Mouse (Mus musculus) adrenal gland, adult (tissue): ENCODE data around the gene Plcd3.

Experiments
- DNase-seq, 2 experiments: peaks; one replicate each; pipeline ENCODE4 v3.0.0; 2022 to 2023; ENCODE audit warnings: low spot score in 1 of 2; ENCODE audit not compliant: inconsistent age in 2 of 2

The Plcd3 gene

GRCm38 (mm10) chr11:103068272-103068671 lies 33.2 kb downstream of the Plcd3 start:
- peak in 1 of 2 experiments; percentile 3 for DNase-seq

DNA sequence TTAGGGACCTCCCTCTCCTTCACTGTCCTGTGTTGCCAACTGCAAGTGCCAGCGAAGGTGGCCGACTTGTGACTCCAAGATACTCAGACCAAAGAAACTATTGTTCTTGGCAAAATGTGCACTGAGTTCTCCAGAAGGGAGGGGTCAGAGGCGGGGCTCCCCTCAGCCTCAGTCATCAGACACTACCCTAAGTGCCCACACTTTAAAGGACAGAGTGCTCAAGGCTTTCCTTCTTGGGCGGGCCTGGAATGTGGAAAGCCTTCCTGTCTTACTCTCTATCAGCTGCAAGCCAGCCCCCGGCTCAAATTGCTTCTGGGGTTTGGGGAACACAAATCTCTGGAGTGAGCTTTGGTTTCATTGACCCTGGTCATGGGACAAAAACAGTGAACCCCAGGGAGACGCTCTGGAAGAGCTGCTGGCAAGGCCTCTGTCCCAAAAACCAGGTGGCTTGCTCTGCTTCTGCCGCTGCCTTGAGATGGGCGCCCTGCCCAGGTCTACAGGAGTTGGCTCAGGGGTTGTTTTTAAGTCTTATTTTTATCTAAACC lies 33.9 kb downstream of the Plcd3 start:
- DNase-seq = peak; percentile 49 to 66

- DNase-seq = no peak
These were observed 34.5 kb downstream of the Plcd3 start for GRCm38 (mm10) chr11:103067051-103067361.

DNA sequence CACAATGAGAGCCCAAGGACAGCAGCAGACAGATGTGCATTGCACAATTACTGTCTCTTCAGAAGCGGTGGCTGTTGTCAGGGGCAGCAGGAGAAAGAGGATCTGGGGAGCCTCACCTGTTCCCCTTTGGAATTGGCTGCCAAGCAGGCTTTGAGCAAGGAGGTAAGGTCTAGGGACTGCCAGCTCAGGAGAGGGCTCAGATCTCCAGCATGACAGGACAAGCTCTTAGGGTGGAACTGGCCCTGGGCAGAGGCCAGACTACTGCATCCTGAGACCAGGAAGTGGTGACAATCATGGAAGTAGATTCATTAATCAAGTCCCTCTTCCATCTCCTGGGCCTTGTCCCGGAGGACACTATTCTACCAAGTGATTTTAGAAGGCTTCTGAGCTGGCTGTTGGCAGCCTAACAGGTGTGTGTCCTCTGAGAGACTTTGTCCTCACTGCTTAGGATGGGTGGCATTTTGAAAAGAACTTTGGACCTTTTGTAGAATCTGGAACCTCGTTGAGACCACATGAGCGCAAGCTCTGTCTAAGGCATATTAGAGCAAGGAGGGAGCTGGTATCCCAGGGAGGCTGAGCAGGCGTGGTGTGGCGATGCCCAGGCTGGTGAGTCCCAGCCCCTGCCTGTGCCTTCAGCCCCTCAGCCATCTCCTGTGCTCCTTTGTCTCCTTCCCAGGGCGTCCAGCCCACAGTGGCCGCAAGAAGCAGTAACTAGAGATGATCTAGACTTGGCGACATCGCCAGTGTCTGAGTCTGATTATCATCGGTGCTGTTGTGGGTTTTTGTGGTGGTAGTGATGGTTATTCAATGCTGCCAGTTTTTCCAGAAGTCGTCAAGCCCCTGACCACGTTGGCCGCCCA lies 35.0 kb downstream of the Plcd3 start:
- DNase-seq = peak in 1 of 2 experiments; percentile 66

- DNase-seq = no peak
These were observed 42.9 kb downstream of the Plcd3 start for GRCm38 (mm10) chr11:103058499-103059085.

- DNase-seq = peak in 1 of 2 experiments; percentile 73
These were observed 44.8 kb downstream of the Plcd3 start for GRCm38 (mm10) chr11:103056636-103057035.

GRCm38 (mm10) chr11:103054798-103055197 lies 46.7 kb downstream of the Plcd3 start:
- DNase-seq = peak; percentile 75 to 92

DNA sequence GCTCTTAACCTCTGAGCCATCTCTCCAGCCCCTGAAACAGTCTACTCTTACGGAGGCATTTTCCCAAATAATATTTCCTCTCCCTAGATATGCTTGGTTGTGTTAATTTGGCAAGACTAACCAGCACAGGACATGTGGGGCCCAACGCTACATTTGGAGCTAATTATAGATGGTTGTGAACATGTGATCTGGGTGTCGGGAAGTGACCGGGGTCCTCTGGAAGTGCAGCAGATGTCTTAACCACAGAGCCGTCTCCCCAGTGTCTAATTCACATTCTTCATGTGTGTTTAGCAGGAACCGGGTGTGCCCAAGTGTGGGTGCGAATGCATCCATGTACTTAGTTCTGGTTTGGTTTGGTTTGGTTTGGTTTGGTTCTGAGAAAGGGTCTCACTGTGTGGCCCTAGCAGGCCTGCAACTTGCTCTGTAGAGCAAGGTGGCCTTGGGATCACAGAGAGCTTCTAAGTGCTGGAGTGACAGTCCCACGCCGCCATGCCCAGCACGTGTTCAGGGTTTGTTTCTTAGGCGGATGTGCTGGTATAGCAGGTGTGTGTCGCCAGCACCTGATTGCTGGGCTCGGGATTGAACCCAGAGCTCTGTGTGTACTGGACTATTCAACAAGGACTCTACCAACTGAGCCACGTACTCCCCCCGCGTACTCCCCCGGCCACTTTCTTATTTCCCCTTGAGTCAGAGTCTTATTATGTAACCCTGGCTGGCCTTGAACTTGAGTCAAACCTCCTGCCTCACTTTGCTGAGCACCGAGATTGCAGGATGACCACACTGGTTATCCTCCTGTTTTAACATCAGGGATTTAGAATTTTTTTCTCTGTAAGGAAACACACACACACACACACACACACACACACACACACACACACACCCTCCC lies 48.0 kb downstream of the Plcd3 start:
- peak; percentile 60 to 81 for DNase-seq

DNA sequence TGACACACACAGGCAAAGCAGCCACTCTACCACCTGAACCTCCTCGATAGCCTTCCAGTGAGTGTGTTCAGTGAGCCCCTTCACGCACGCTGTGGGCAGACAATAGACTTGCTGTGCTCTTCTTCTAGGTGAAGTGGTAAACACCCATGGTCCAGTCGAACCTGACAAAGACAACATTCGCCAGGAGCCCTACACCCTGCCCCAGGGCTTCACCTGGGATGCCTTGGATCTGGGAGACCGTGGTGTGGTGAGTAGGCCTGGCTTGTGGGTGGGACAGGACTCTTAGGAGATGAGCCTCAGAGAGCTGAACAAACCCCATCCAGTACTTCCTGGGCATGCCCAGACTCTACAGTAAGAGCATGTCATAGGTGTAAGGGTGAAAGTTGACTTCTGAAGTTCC lies 49.4 kb downstream of the Plcd3 start:
- DNase-seq = no peak

DNA sequence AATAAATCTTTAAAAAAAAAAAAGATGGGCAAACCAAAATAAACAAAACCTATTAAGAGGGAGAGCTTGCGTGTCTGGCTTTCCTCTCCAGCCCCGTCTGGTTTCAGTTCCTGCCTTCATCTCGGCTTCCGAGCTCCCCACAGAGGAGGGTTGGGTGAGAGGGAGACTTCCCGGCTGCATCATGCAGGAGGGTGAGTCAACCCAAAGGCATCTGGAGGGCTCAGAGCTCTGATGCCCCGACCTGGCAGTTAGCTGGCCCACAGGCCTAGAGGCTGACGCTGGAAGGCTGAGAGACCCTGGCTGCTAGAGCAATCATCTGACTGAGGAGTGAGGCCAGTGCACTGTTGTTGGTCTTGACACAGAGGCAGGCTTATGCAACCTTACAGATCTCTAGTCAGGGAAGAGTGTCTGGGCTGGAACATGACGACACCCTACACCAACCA lies 50.2 kb downstream of the Plcd3 start:
- peak; percentile 88 to 93 for DNase-seq

DNA sequence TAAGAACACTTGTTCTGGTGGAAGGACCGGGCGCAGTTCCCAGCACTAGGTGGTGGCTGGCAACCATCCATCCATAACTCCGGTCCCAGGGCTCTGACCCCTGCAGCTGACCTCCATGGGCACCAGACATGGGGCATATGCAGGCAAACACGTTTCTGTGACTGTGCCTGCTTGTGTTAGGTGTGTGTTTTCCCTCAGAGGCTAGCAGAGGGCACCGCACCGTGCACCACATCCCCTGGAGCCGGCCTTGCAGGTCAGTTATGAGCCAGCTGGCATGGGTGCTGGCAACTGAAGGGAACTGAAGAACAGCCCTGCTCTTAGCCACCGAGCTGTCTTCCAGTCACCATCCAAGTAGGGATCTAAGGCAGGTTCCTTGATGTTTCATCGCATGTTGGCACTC lies 51.3 kb downstream of the Plcd3 start:
- peak in 1 of 2 experiments; percentile 53 for DNase-seq

DNA sequence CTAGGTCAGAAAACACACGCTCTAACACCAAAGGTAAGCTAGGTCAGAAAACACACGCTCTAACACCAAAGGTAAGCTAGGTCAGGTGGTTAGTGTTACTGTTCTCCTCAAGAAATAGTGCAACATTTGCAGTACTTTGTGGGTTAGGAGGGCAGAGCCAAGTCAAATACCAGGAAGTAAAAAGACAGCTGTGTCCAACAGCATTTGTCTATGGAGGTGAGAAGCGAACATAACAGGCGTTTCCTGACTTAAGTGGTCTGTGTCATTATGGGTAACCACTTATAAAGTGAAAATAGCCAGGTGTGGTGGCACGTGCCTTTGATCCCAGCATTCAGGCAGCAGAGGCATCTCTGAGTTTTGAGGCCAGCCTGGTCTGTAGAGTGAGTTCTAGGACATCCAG lies 51.8 kb downstream of the Plcd3 start:
- DNase-seq = no peak

DNA sequence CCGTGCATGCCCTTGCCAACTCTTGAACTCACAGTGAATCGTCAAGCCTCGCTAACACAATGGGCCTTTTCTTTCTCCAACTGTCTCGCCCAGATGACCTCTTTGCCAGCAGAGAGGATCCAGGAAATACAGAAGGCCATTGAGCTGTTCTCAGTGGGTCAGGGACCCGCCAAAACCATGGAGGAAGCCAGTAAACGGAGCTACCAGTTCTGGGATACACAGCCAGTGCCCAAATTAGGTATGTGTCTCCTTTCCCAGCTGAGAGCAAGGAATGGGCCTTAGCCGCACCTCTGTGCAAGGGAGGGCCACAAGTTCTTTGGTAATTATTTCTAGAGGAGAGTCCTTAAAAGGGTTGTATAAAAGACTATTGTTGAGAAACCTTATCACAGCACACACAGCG lies 55.2 kb downstream of the Plcd3 start:
- DNase-seq = no peak

DNA sequence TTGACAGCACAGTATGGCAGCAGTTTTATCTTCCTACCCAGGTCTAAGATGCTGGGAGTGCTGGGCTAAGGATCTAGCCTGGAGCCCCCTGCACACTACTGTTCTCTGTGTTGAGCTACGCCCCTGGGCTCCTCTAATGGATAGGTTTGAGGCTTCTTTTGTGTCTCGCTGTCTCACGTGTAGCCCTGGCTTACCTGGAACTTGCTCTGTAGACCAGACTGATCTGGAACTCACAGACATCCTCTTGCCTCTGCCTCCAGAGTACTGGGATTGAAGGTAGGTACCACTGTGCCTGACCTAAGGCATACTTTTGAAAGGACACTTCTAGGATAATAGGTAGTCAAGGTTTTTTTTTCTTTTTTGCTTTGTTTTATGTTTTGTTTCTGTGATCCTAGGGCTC lies 57.5 kb downstream of the Plcd3 start:
- no peak for DNase-seq

- DNase-seq = no peak
These were observed 58.6 kb downstream of the Plcd3 start for GRCm38 (mm10) chr11:103042828-103043227.

GRCm38 (mm10) chr11:103038037-103038436 lies 63.4 kb downstream of the Plcd3 start:
- DNase-seq = no peak

GRCm38 (mm10) chr11:103036881-103037465 lies 64.5 kb downstream of the Plcd3 start:
- no peak for DNase-seq

GRCm38 (mm10) chr11:103035007-103035406 lies 66.5 kb downstream of the Plcd3 start:
- no peak for DNase-seq

GRCm38 (mm10) chr11:103033030-103033429 lies 68.4 kb downstream of the Plcd3 start:
- DNase-seq = peak; percentile 57 to 70

- peak; percentile 96 to 99 for DNase-seq
These were observed 73.1 kb downstream of the Plcd3 start, which contains the start of the genes Nmt1 and Dcakd for GRCm38 (mm10) chr11:103028176-103028891. Gene Nmt1 (plus strand): TSS chr11:103028190. Gene Dcakd (minus strand): TSS chr11:103028333.
